Mouse (Mus musculus) stomach, embryonic 15.5 days (tissue): ENCODE measurements at regions not wholly inside any gene's neighbourhood (a gene's known extent, or its start where the extent isn't known, plus 50 kb on each side); places are given as distances from the start of the nearest gene placed in this dataset.
A peak's percentile ranks its signal among the peaks of the same experiment; 100 is the strongest.

ENCODE experiments used
- ATAC-seq: fragments of 200-750 bp; cut with Nextera tagmentation; 2 replicates; pipeline ENCODE4 v1.8.0; 2017; ENCODE audit warnings: low read depth, moderate number of reproducible peaks, moderate TSS enrichment; ENCODE audit not compliant: insufficient read depth, low FRiP score
- H3K27ac ChIP-seq: fragments of 300-500 bp; sonication (generic); 2 replicates; pipeline ENCODE4 v1.5.1; 2015; ENCODE audit warnings: mild to moderate bottlenecking, inconsistent platforms
- H3K27me3 ChIP-seq: fragments of 300-500 bp; sonication (generic); replicated peaks from 2 replicates; pipeline ENCODE4 v1.6.1; 2015; ENCODE audit warnings: inconsistent platforms
- H3K36me3 ChIP-seq: fragments of 300-500 bp; sonication (generic); 2 replicates; pipeline ENCODE4 v1.6.1; 2015; ENCODE audit warnings: inconsistent platforms
- H3K4me1 ChIP-seq: fragments of 300-500 bp; sonication (generic); 2 replicates; pipeline ENCODE4 v1.6.1; 2015; ENCODE audit warnings: inconsistent platforms
- H3K4me2 ChIP-seq: fragments of 300-500 bp; sonication (generic); 2 replicates; pipeline ENCODE4 v1.6.1; 2015; ENCODE audit warnings: mild to moderate bottlenecking, inconsistent platforms
- H3K4me3 ChIP-seq: fragments of 300-500 bp; sonication (generic); replicated peaks from 2 replicates; pipeline ENCODE4 v1.5.1; 2015; ENCODE audit warnings: inconsistent platforms
- H3K9ac ChIP-seq: fragments of 300-500 bp; sonication (generic); 2 replicates; pipeline ENCODE4 v1.6.1; 2015; ENCODE audit warnings: inconsistent platforms
- H3K9me3 ChIP-seq: fragments of 300-500 bp; sonication (generic); 2 replicates; pipeline ENCODE4 v1.6.1; 2016; ENCODE audit warnings: inconsistent platforms
- WGBS: fragments of 180-500 bp; shearing (Covaris S2); methylation state at CpG from one replicate; pipeline ENCODE4 v1.1.7; 2015; 5-methylcytosine and 5-hydroxymethylcytosine counted together

- Histone ChIP-seq H3K9me3 (no peaks in the 10 kb centered on the region), H3K27ac (no peak overlapping the region), H3K4me1 (no peaks in the 10 kb centered on the region), H3K4me3 (no peak overlapping the region), H3K9ac (no peak overlapping the region), H3K4me2 (no peak overlapping the region), H3K36me3 (no peaks in the 10 kb centered on the region), H3K27me3 (no peaks in the 10 kb centered on the region)
- WGBS: 60% methylated on average over 12 of the region's 12 CpGs
- ATAC-seq: no peak
Measured at GRCm38 (mm10) chr8:44766111-44766873, 169.0 kb upstream of the Fat1 start.

- Histone ChIP-seq H3K27me3 (no peaks in the 10 kb centered on the region), H3K4me2 (no peak overlapping the region), H3K9ac (no peak overlapping the region), H3K27ac (no peak overlapping the region), H3K36me3 (no peaks in the 10 kb centered on the region), H3K4me1 (no peaks in the 10 kb centered on the region), H3K4me3 (no peak overlapping the region), H3K9me3 (no peaks in the 10 kb centered on the region)
- ATAC-seq: no peak
- WGBS: 59% methylated on average over 4 of the region's 4 CpGs
Measured at GRCm38 (mm10) chr8:44767271-44767670, 168.0 kb upstream of the Fat1 start.

GRCm38 (mm10) chr8:44779212-44779611 lies 156.0 kb upstream of the Fat1 start:
- Histone ChIP-seq H3K9ac (no peak overlapping the region), H3K27ac (no peak overlapping the region), H3K9me3 (no peaks in the 10 kb centered on the region), H3K27me3 (no peaks in the 10 kb centered on the region), H3K4me3 (no peak overlapping the region), H3K4me1 (no peaks in the 10 kb centered on the region), H3K36me3 (no peaks in the 10 kb centered on the region), H3K4me2 (no peak overlapping the region)
- no peak for ATAC-seq
- 75% methylated on average over 1 of the region's 1 CpGs for WGBS

- no peaks in the 10 kb centered on the region for H3K9me3 ChIP-seq
- no peak overlapping the region for H3K4me3 ChIP-seq
- no peak overlapping the region for H3K9ac ChIP-seq
- no peak for ATAC-seq
- no peaks in the 10 kb centered on the region for H3K36me3 ChIP-seq
- no peaks in the 10 kb centered on the region for H3K4me1 ChIP-seq
- H3K4me2 ChIP-seq: no peak overlapping the region
- H3K27ac ChIP-seq: no peak overlapping the region
- H3K27me3 ChIP-seq: no peaks in the 10 kb centered on the region
- WGBS: 80% methylated on average over 9 of the region's 9 CpGs
Measured at GRCm38 (mm10) chr8:44782421-44782820, 152.8 kb upstream of the Fat1 start.

GRCm38 (mm10) chr8:44785161-44785560 lies 150.1 kb upstream of the Fat1 start:
- Histone ChIP-seq H3K27me3 (no peaks in the 10 kb centered on the region), H3K4me3 (no peak overlapping the region), H3K9ac (no peak overlapping the region), H3K27ac (no peak overlapping the region), H3K4me2 (no peak overlapping the region), H3K36me3 (no peaks in the 10 kb centered on the region), H3K4me1 (no peaks in the 10 kb centered on the region), H3K9me3 (no peaks in the 10 kb centered on the region)
- ATAC-seq: no peak
- WGBS: 78% methylated on average over 8 of the region's 8 CpGs

GRCm38 (mm10) chr8:44786740-44787139 lies 148.5 kb upstream of the Fat1 start:
- Histone ChIP-seq H3K27me3 (no peaks in the 10 kb centered on the region), H3K4me3 (no peak overlapping the region), H3K27ac (no peak overlapping the region), H3K4me2 (no peak overlapping the region), H3K36me3 (no peaks in the 10 kb centered on the region), H3K4me1 (no peaks in the 10 kb centered on the region), H3K9me3 (no peaks in the 10 kb centered on the region), H3K9ac (no peak overlapping the region)
- ATAC-seq: no peak
- 56% methylated on average over 5 of the region's 5 CpGs for WGBS

GRCm38 (mm10) chr8:44788290-44788689 lies 147.0 kb upstream of the Fat1 start:
- no peaks in the 10 kb centered on the region for H3K4me1 ChIP-seq
- H3K9ac ChIP-seq: no peak overlapping the region
- H3K4me2 ChIP-seq: no peak overlapping the region
- H3K27ac ChIP-seq: no peak overlapping the region
- no peak for ATAC-seq
- H3K36me3 ChIP-seq: no peaks in the 10 kb centered on the region
- no peaks in the 10 kb centered on the region for H3K27me3 ChIP-seq
- no peaks in the 10 kb centered on the region for H3K9me3 ChIP-seq
- WGBS: 71% methylated on average over 3 of the region's 3 CpGs
- H3K4me3 ChIP-seq: no peak overlapping the region

- Histone ChIP-seq H3K27me3 (no peaks in the 10 kb centered on the region), H3K4me3 (no peak overlapping the region), H3K4me2 (no peak overlapping the region), H3K9me3 (no peaks in the 10 kb centered on the region), H3K9ac (no peak overlapping the region), H3K4me1 (0 out of 2 replicates have a peak, but pooled peaks cover 11% of the 10 kb centered on the region), H3K36me3 (no peaks in the 10 kb centered on the region), H3K27ac (no peak overlapping the region)
- 74% methylated on average over 3 of the region's 3 CpGs for WGBS
- no peak for ATAC-seq
Measured at GRCm38 (mm10) chr8:44799513-44799912, 135.7 kb upstream of the Fat1 start.

GRCm38 (mm10) chr8:44800827-44801273 lies 134.4 kb upstream of the Fat1 start:
- 34% methylated on average over 6 of the region's 6 CpGs for WGBS

GRCm38 (mm10) chr8:44801604-44802206 lies 133.5 kb upstream of the Fat1 start:
- H3K36me3 ChIP-seq: no peaks in the 10 kb centered on the region
- no peak overlapping the region for H3K4me3 ChIP-seq
- WGBS: 32% methylated on average over 6 of the region's 6 CpGs
- H3K4me1 ChIP-seq: 0 out of 2 replicates have a peak, but pooled peaks cover 11% of the 10 kb centered on the region
- H3K27ac ChIP-seq: no peak overlapping the region
- ATAC-seq: peak; percentile 37; the same call in 1 of the 2 replicates
- H3K27me3 ChIP-seq: no peaks in the 10 kb centered on the region
- no peak overlapping the region for H3K4me2 ChIP-seq
- no peak overlapping the region for H3K9ac ChIP-seq
- no peaks in the 10 kb centered on the region for H3K9me3 ChIP-seq

More at GRCm38 (mm10) chr8:44800827-44801273, 134.4 kb upstream of the Fat1 start:
- H3K4me2 ChIP-seq: no peak overlapping the region
- no peak overlapping the region for H3K9ac ChIP-seq
- H3K9me3 ChIP-seq: no peaks in the 10 kb centered on the region
- 0 out of 2 replicates have a peak, but pooled peaks cover 11% of the 10 kb centered on the region for H3K4me1 ChIP-seq
- no peaks in the 10 kb centered on the region for H3K36me3 ChIP-seq
- no peak overlapping the region for H3K4me3 ChIP-seq
- peak; percentile 81 for ATAC-seq
- no peaks in the 10 kb centered on the region for H3K27me3 ChIP-seq
- no peak overlapping the region; the same call in 1 of the 2 replicates for H3K27ac ChIP-seq

GRCm38 (mm10) chr8:44802331-44802730 lies 132.9 kb upstream of the Fat1 start:
- no peaks in the 10 kb centered on the region for H3K27me3 ChIP-seq
- ATAC-seq: no peak
- no peak overlapping the region for H3K27ac ChIP-seq
- no peak overlapping the region for H3K4me2 ChIP-seq
- no peaks in the 10 kb centered on the region for H3K9me3 ChIP-seq
- H3K4me1 ChIP-seq: 0 out of 2 replicates have a peak, but pooled peaks cover 11% of the 10 kb centered on the region
- H3K4me3 ChIP-seq: no peak overlapping the region
- 45% methylated on average over 5 of the region's 5 CpGs for WGBS
- H3K9ac ChIP-seq: no peak overlapping the region
- H3K36me3 ChIP-seq: no peaks in the 10 kb centered on the region

GRCm38 (mm10) chr8:44804414-44805178 lies 130.7 kb upstream of the Fat1 start:
- 70% methylated on average over 14 of the region's 14 CpGs for WGBS
- H3K4me2 ChIP-seq: no peak overlapping the region
- H3K9me3 ChIP-seq: no peaks in the 10 kb centered on the region
- ATAC-seq: no peak
- no peaks in the 10 kb centered on the region for H3K27me3 ChIP-seq
- no peak overlapping the region for H3K9ac ChIP-seq
- H3K27ac ChIP-seq: no peak overlapping the region
- H3K4me3 ChIP-seq: no peak overlapping the region
- 0 out of 2 replicates have a peak, but pooled peaks cover 11% of the 10 kb centered on the region for H3K4me1 ChIP-seq
- H3K36me3 ChIP-seq: no peaks in the 10 kb centered on the region
